ENCODE assay signal across 9 mouse cellular contexts in the genomic region with DNA sequence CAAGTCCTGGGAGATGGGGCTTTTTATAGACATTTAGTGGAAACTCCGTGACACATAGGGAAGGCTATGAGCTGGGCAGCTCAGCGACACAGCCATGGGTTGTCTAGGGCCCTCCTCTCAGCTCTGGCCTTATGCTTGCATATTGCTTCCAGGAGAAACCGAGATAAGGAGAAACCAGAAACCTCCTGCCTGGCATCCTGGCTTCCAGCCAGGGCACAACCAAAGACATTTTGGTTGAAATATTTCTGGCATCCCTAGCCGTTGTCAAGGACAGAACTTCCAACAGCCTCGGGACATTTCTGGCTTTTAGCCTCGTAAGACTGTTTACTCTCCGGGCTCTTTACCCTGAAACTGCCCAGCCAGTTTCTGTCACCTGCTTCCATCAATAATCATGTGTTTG.
DNase-seq lines count a peak whose midpoint lies in the region; ATAC-seq lines count a peak whose summit lies in the region.
"Had no signal": no experiment of that assay in that cellular context is flagged by ENCODE, and none has a peak within 500 bp of the region (broad histone marks: within the 10 kb centered on the region; RNA-seq: fewer than 3 reads in every experiment).

No protein-coding gene starts in this region.

- DNase-seq in urinary bladder, postnatal 36 days (ENCODE audit: low spot score in 2 of 2): peak; percentile 19 to 24
- DNase-seq in urinary bladder, postnatal 10 days (ENCODE audit: low spot score): no peak
- peak; percentile 61 for DNase-seq in heart, adult 8-10 months (ENCODE audit: low spot score)
- DNase-seq in kidney, postnatal 10 days: peak; percentile 55
- no peak for DNase-seq in frontal cortex, postnatal 36 days (ENCODE audit: low spot score in 2 of 2)
- DNase-seq in liver, embryonic 11.5 days (ENCODE audit: low spot score): no peak
- DNase-seq in hindbrain, embryonic 11.5 days (ENCODE audit: low spot score): no peak

- no peak overlapping the region for H3K4me3 ChIP-seq in liver, embryonic 11.5 days (ENCODE audit: low read depth, low read length)
- no peak overlapping the region for H3K4me3 ChIP-seq in hindbrain, embryonic 11.5 days (ENCODE audit: low read depth, low read length)
- H3K4me3 ChIP-seq: embryonic facial prominence, embryonic 13.5 days had no signal

- no peak overlapping the region for H3K27ac ChIP-seq in liver, embryonic 11.5 days (ENCODE audit: low read depth, low read length)
- no peak overlapping the region for H3K27ac ChIP-seq in hindbrain, embryonic 11.5 days (ENCODE audit: low read depth, low read length)
- H3K27ac ChIP-seq: embryonic facial prominence, embryonic 13.5 days had no signal

- no peak for ATAC-seq in liver, embryonic 11.5 days (replicated peaks; ENCODE audit: low FRiP score)
- no peak for ATAC-seq in CD4-positive, CD25-positive, alpha-beta regulatory T cell, adult 4 months
- no peak for ATAC-seq in hindbrain, embryonic 11.5 days (ENCODE audit: low FRiP score)

- no peak overlapping the region for H3K9ac ChIP-seq in liver, embryonic 11.5 days (ENCODE audit: low read depth, low read length)
- H3K9ac ChIP-seq in hindbrain, embryonic 11.5 days (ENCODE audit: low read depth, low read length): no peak overlapping the region
- H3K9ac ChIP-seq: embryonic facial prominence, embryonic 13.5 days had no signal

- H3K9me3 ChIP-seq in liver, embryonic 11.5 days (ENCODE audit: control insufficient read depth, low read length): no peaks in the 10 kb centered on the region
- no peaks in the 10 kb centered on the region for H3K9me3 ChIP-seq in hindbrain, embryonic 11.5 days (ENCODE audit: control insufficient read depth, low read length)
- H3K9me3 ChIP-seq: embryonic facial prominence, embryonic 13.5 days had no signal

- no peaks in the 10 kb centered on the region for H3K36me3 ChIP-seq in liver, embryonic 11.5 days (ENCODE audit: control insufficient read depth, insufficient read depth, low read length)
- no peaks in the 10 kb centered on the region for H3K36me3 ChIP-seq in hindbrain, embryonic 11.5 days (ENCODE audit: control insufficient read depth, insufficient read depth, low read length)
- H3K36me3 ChIP-seq: embryonic facial prominence, embryonic 13.5 days had no signal

- peaks cover 2% of the 10 kb centered on the region; the same call in 1 of the 2 replicates for H3K4me1 ChIP-seq in liver, embryonic 11.5 days (replicated peaks; ENCODE audit: control insufficient read depth, insufficient read depth, low read length)
- H3K4me1 ChIP-seq in hindbrain, embryonic 11.5 days (replicated peaks; ENCODE audit: control insufficient read depth, insufficient read depth, low read length): no peaks in the 10 kb centered on the region

- H3K27me3 ChIP-seq in liver, embryonic 11.5 days (replicated peaks; ENCODE audit: control insufficient read depth, insufficient read depth, low read length): no peaks in the 10 kb centered on the region; the same call in 1 of the 2 replicates
- no peaks in the 10 kb centered on the region for H3K27me3 ChIP-seq in hindbrain, embryonic 11.5 days (ENCODE audit: control insufficient read depth, insufficient read depth, low read length)
- H3K27me3 ChIP-seq: embryonic facial prominence, embryonic 13.5 days had no signal

- H3K4me2 ChIP-seq in liver, embryonic 11.5 days: no peak overlapping the region
- H3K4me2 ChIP-seq in hindbrain, embryonic 11.5 days (replicated peaks; ENCODE audit: low read depth, low read length): no peak overlapping the region
- H3K4me2 ChIP-seq: embryonic facial prominence, embryonic 13.5 days had no signal

- WGBS in liver, embryonic 11.5 days: 59% methylated on average over 7 of the region's 7 CpGs
- WGBS in hindbrain, embryonic 11.5 days: 84% methylated on average over 7 of the region's 7 CpGs

Comparison
In these comparisons a context has a peak if more than half of its experiments do, and no peak if none do; other contexts are left out.
1. DNase-seq: peak in urinary bladder, postnatal 36 days (2 of 2), heart, adult 8-10 months (single experiment) and kidney, postnatal 10 days (single experiment); none in urinary bladder, postnatal 10 days (single experiment), frontal cortex, postnatal 36 days (0 of 2), liver, embryonic 11.5 days (single experiment) and hindbrain, embryonic 11.5 days (single experiment).